Mouse (Mus musculus) stomach, embryonic 14.5 days (tissue): ENCODE measurements around the gene Esrrg. TPM values are rescaled to one million over a fixed set of nuclear protein-coding genes. Genes with fewer than 3 reads are reported as not detected.

Experiments used
- ATAC-seq: fragments of 200-750 bp; cut with Nextera tagmentation; 2 replicates; pipeline ENCODE4 v1.8.0; 2017; ENCODE audit warnings: low read depth, moderate TSS enrichment; ENCODE audit not compliant: insufficient number of reproducible peaks, insufficient read depth, low FRiP score
- H3K27ac ChIP-seq: fragments of 300-500 bp; sonication (generic); 2 replicates; pipeline ENCODE4 v1.5.1; 2014; ENCODE audit warnings: mild to moderate bottlenecking, low read length, moderate library complexity, mixed read lengths
- H3K27me3 ChIP-seq: fragments of 300-500 bp; sonication (generic); 2 replicates; pipeline ENCODE4 v1.6.1; 2014; ENCODE audit warnings: low read length, control low read depth, mixed read lengths; ENCODE audit not compliant: control insufficient read depth, insufficient read depth
- H3K36me3 ChIP-seq: fragments of 300-500 bp; sonication (generic); 2 replicates; pipeline ENCODE4 v1.6.1; 2014; ENCODE audit warnings: mild to moderate bottlenecking, control low read depth, low read length, moderate library complexity, mixed read lengths; ENCODE audit not compliant: control insufficient read depth, insufficient read depth
- H3K4me1 ChIP-seq: fragments of 300-500 bp; sonication (generic); 2 replicates; pipeline ENCODE4 v1.6.1; 2014; ENCODE audit warnings: low read length, control low read depth, mixed read lengths; ENCODE audit not compliant: control insufficient read depth, insufficient read depth
- H3K4me2 ChIP-seq: fragments of 300-500 bp; sonication (generic); replicated peaks from 2 replicates; pipeline ENCODE4 v1.6.1; 2014; ENCODE audit warnings: low read depth, low read length, control low read depth
- H3K4me3 ChIP-seq: fragments of 300-500 bp; sonication (generic); 2 replicates; pipeline ENCODE4 v1.5.1; 2014; ENCODE audit warnings: low read depth, low read length, control low read depth
- H3K9ac ChIP-seq: fragments of 300-500 bp; sonication (generic); replicated peaks from 2 replicates; pipeline ENCODE4 v1.6.1; 2014; ENCODE audit warnings: low read depth, mild to moderate bottlenecking, control low read depth, low read length, moderate library complexity, mixed read lengths
- H3K9me3 ChIP-seq: fragments of 300-500 bp; sonication (generic); 2 replicates; pipeline ENCODE4 v1.6.1; 2016; ENCODE audit warnings: low read depth, low read length, control low read depth; ENCODE audit not compliant: control insufficient read depth
- WGBS: fragments of 180-500 bp; shearing (Covaris S2); extraction: QIAGEN DNeasy Blood & Tissue Kit; methylation state at CpG from one replicate; pipeline ENCODE4 v1.1.7; 2014; 5-methylcytosine and 5-hydroxymethylcytosine counted together
- polyA plus RNA-seq: library from polyadenylated mRNA; unstranded; fragments of >200 nt; fragmentation: Nextera tagmentation; extraction: Ambion mirVana; gene quantifications from 2 replicates; pipeline ENCODE4 v1.2.1, GENCODE M21; 2014

Gene Esrrg
- polyA plus RNA-seq, 1 experiment from 2014 or later: 12.5 TPM

DNA sequence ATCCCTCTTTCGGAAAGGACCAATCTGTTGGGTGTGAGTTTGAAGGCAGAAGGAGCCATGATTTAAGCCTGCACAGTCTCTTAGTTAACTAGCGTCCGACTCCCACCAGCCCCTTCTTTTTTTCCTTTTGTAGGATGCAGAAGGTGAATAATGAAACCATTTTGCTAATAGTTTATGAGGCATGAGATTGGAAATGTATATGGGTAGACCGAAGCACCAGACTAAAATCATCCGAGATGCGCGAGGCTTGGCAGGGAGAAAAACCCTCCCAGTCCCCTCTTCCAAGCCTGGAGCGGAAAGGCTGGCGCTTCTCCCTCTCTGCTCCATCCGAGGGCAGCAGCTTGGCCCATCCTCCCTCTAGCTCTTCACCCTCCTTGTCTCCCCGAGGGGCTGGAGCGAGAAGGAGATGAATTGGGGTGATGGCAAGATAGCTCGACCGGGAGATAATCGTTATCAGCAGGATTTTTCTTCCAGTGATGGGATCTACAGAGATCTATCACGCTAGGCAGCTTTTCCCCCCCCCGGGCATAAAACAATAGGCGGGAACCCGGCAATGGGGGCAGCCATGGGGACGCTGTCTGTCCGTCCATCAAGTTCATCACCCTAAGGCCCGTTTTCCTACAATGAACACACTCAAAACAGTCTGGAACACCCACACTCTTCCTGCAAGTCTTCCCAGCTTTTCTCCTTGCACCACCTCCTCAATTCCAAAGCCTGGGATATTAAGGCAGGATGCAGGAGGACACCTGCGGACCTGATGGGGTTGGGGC lies 2.1 kb upstream of the Esrrg start:
- H3K36me3 ChIP-seq: no peaks in the 10 kb centered on the region
- no peak overlapping the region for H3K4me2 ChIP-seq
- peaks cover 39% of the 10 kb centered on the region for H3K27me3 ChIP-seq
- H3K27ac ChIP-seq: no peak overlapping the region
- ATAC-seq: no peak
- WGBS: 6% methylated on average over 23 of the region's 23 CpGs
- no peaks in the 10 kb centered on the region for H3K9me3 ChIP-seq
- H3K4me1 ChIP-seq: peaks cover 12% of the 10 kb centered on the region; the same call in 1 of the 2 replicates
- no peak overlapping the region for H3K9ac ChIP-seq
- H3K4me3 ChIP-seq: no peak overlapping the region

DNA sequence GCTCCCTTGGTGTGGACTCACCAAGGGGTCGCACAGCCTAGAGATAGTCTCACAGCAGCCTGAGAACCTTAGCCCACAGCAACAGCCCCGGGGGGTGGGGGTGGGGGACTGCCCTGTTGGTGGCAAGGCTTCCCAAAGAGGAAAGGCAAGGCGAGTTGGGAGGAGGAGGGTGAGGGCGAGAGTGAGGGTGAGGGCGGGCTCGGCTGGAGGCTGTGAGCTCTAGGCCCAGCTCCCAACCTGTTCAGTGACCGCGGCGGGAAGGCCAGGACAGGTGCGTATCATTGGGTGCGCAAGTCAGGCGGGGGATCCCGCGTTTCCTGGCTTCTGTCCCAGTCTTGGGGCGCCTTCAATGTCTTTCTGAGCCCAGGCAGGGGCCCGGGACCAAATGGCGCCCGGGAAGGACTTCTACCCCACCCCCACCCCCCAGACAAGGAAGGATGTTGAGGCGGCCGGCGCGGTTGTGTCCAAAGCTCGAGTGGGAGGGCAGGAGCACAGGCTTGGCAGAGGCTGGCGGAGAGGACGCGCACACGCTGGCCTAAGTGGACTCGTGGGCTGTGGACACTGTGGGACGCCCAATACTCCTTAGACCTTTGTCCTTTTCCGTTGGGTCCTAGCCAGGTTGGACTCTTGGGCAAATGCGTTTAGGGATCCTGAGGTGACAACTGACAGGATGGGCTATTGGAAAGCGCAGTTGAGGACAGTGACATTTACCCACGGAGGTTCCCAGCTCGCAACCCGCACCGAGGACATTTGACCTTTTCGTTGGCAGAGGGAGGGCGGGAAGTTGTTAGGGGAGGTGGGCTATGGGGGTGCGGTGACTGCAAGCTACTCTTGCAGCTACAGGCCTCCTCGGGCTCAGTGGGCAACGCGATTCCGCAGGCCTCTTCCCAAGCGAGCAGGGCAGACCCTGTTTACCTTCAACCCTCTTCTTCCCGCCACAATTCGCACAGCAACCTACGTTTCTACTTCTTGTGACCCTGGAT lies 1.2 kb upstream of the Esrrg start:
- Histone ChIP-seq H3K4me3 (no peak overlapping the region; the same call in 1 of the 2 replicates), H3K4me2 (no peak overlapping the region)
- 2% methylated on average over 47 of the region's 47 CpGs for whole genome bisulfite sequencing

DNA sequence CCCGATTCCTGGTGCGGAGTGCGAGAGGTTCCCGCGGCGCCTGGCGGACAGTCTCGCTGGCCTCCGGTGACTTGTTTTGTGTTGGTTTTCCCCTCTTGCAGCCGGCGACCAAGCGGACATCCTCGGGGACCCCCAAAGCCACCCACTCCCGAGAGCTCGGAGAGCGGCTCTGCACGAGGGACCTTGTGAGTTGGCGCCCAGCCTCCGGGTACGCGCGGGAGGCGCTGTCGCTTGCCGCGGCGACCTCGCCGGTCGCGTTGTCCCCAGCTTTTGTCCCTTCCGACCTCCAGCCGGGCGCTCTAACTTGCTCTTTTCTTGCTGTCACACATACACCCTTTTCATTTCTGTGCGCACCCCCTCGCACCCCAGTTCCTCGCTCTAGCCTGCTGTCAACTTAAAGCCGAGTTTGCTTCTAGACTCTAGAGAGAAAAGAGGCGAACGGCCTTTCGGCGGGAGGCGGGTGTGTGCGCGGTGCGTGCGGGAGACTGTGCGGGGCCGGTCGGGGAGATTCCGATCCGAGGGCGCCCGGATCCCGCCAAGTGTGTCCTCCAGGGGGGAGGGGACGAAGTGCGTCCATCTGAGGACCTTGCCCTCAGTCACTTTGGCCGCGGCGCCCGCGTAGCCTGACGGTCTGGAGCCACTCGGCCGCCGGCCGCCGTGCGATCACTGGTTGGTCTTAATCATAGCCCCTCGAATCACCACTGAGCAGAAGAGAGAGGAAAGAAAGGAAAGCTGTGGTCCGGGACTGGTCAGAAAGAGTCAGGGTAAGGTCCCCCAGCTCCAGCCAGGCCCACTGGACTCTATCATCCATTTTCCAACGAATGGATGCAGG lies 646 bp downstream of the Esrrg start:
- Histone ChIP-seq H3K27me3 (peaks cover 43% of the 10 kb centered on the region), H3K4me2 (peak overlapping the region; percentile 91), H3K9me3 (no peaks in the 10 kb centered on the region), H3K9ac (no peak overlapping the region; the same call in 1 of the 2 replicates), H3K27ac (no peak overlapping the region), H3K4me3 (peak overlapping the region; percentile 40), H3K36me3 (no peaks in the 10 kb centered on the region), H3K4me1 (peaks cover 12% of the 10 kb centered on the region; the same call in 1 of the 2 replicates)
- ATAC-seq: 0 out of 2 replicates have a peak, but pooled peaks have one; percentile 5
- WGBS: under 1% methylated on average over 72 of the region's 72 CpGs

More for the DNA sequence above, 1.2 kb upstream of the Esrrg start:
- Histone ChIP-seq H3K9ac (no peak overlapping the region), H3K36me3 (no peaks in the 10 kb centered on the region), H3K27ac (no peak overlapping the region), H3K4me1 (peaks cover 12% of the 10 kb centered on the region; the same call in 1 of the 2 replicates), H3K27me3 (peaks cover 43% of the 10 kb centered on the region), H3K9me3 (no peaks in the 10 kb centered on the region)
- no peak for ATAC-seq

DNA sequence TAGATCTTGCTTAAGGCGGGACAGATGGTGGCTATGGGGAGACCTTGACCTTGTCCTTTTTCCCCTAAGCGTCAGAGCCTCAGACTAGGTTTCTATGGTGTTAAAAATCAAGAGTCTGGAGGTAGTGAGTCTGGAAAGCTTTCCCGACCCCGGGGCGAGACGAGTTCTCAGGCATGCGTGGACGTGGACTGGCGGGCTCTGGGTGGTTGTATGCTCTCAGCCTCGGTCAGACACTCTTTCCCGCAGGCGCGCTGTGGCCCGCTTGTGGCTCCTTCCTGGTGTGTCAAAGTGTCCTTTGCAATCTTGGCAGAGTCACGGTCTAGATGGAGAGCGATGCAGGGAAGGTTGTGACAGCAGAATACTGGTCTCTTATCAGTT lies 1.3 kb downstream of the Esrrg start:
- peaks cover 43% of the 10 kb centered on the region for H3K27me3 ChIP-seq
- WGBS: 3% methylated on average over 16 of the region's 16 CpGs
- H3K27ac ChIP-seq: no peak overlapping the region
- H3K4me1 ChIP-seq: peaks cover 12% of the 10 kb centered on the region; the same call in 1 of the 2 replicates
- no peaks in the 10 kb centered on the region for H3K9me3 ChIP-seq
- H3K36me3 ChIP-seq: no peaks in the 10 kb centered on the region
- ATAC-seq: no peak
- no peak overlapping the region for H3K9ac ChIP-seq
- H3K4me3 ChIP-seq: peak overlapping the region; percentile 40
- peak overlapping the region; percentile 91 for H3K4me2 ChIP-seq

DNA sequence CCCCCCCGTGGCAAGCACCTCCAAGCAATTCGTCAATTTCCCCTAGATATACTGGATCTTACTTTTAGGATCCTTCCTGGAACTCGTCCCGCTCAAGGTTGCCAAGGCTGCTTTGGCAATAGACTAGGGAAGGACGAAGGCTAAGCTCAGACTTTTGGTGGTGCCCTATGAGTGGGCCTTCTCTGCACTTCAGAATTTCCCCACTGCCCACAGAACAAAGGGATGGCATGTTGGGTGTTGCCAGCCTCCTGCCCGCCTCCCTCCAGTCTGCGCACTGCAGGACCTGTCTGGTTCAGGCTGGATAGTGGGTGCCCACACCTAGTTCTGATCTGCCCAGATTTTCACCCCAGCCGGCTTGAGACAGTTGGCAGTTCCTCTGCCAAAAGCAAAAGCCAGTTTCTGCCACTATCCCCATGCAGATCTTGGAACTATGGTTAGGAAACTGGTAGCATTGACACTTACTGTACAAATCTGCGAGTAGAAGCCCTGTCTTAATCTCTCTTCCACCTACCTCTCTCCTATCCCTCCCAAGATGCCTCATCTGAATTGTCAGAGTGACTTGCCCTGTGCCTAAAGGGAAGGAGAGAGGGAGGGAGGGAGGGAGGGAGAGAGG lies 1.9 kb downstream of the Esrrg start:
- peaks cover 11% of the 10 kb centered on the region; the same call in 1 of the 2 replicates for H3K4me1 ChIP-seq
- no peak overlapping the region for H3K27ac ChIP-seq
- ATAC-seq: no peak
- H3K36me3 ChIP-seq: no peaks in the 10 kb centered on the region
- peaks cover 41% of the 10 kb centered on the region for H3K27me3 ChIP-seq
- no peak overlapping the region; the same call in 1 of the 2 replicates for H3K4me2 ChIP-seq
- no peaks in the 10 kb centered on the region for H3K9me3 ChIP-seq
- H3K4me3 ChIP-seq: peak overlapping the region; percentile 40; the same call in 1 of the 2 replicates
- H3K9ac ChIP-seq: no peak overlapping the region
- whole genome bisulfite sequencing: 36% methylated on average over 9 of the region's 9 CpGs

DNA sequence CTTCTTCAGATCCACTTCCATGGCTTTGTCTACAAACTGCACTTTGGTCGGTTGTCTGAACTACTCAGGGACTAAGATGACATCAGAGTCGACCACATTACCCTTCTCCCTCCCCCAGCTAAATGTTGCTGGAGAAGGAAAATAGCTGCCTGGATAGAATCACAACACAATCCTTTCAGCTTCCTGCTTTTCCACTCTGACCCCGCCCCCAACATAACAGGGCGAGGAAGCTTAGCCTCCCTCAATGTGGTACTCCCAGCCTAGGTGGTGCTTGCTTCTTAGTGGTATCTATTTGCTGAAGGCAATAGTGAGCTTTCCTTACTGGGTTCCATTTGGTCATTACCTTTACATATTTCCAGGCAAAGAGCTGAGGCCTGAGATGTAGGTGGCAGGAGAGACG lies 3.3 kb downstream of the Esrrg start:
- H3K27ac ChIP-seq: no peak overlapping the region
- no peak for ATAC-seq
- no peaks in the 10 kb centered on the region for H3K36me3 ChIP-seq
- peaks cover 31% of the 10 kb centered on the region for H3K27me3 ChIP-seq
- H3K4me1 ChIP-seq: peaks cover 9% of the 10 kb centered on the region; the same call in 1 of the 2 replicates
- WGBS: 32% methylated on average over 5 of the region's 5 CpGs
- no peak overlapping the region for H3K4me2 ChIP-seq
- no peak overlapping the region for H3K4me3 ChIP-seq
- H3K9me3 ChIP-seq: no peaks in the 10 kb centered on the region
- no peak overlapping the region for H3K9ac ChIP-seq

DNA sequence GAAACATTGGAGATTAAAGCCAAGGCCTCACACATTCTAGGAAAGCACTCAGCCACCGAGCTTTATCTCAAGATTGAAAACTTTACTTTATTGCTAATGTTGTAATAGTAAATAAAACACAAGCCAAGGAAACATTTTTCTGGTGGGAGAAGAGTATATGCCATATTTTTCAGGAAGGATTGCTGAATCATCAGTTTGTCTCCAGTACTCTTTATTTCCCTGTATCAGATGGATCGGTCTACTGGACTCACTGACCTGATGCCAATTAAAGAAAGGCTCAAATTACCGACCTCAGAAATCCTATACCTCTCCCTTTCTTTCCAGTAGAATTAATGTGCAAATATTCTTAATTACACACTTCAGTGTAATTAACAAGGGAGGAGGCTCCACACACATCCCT lies 4.7 kb downstream of the Esrrg start:
- Histone ChIP-seq H3K4me3 (no peak overlapping the region), H3K9ac (no peak overlapping the region), H3K27ac (no peak overlapping the region), H3K36me3 (no peaks in the 10 kb centered on the region), H3K4me1 (peaks cover 9% of the 10 kb centered on the region; the same call in 1 of the 2 replicates), H3K27me3 (peaks cover 19% of the 10 kb centered on the region), H3K9me3 (no peaks in the 10 kb centered on the region), H3K4me2 (no peak overlapping the region)
- ATAC-seq: no peak
- WGBS: 66% methylated on average over 3 of the region's 3 CpGs
